Mouse (Mus musculus) megakaryocyte-erythroid progenitor cell, adult 5-6 weeks (primary cell): Measurements from ENCODE around the gene Nsfl1c. TPM values are rescaled to one million over a fixed set of nuclear protein-coding genes. Genes with fewer than 3 reads are reported as not detected.
"Not testable (repeated sequence)": the region's sequence is repeated elsewhere in the genome, so short reads cannot be mapped to it uniquely, and the experiment has no call there.

Experiments used
- ATAC-seq: replicated peaks from 2 replicates; pipeline ENCODE4 v1.8.0; 2016; ENCODE audit warnings: mild to moderate bottlenecking, inconsistent platforms; ENCODE audit not compliant: severe bottlenecking, poor library complexity, low FRiP score, low TSS enrichment
- total RNA-seq, 2 experiments: library from RNA; stranded (forward) in 1 of 2; stranded (reverse) in 1 of 2; fragments of 200-1000, 215-1000 nt in 1 of 2; fragments of >200 nt in 1 of 2; fragmentation: Nextera tagmentation in 1 of 2; gene quantifications; 2 replicates each; pipeline ENCODE4 v1.2.3; 2014 to 2017

Nsfl1c gene
- total RNA-seq (2014; fragmentation: Nextera tagmentation) (92.8 and 115 TPM in 2 replicates), total RNA-seq (2017) (149 and 154 TPM in 2 replicates)

DNA sequence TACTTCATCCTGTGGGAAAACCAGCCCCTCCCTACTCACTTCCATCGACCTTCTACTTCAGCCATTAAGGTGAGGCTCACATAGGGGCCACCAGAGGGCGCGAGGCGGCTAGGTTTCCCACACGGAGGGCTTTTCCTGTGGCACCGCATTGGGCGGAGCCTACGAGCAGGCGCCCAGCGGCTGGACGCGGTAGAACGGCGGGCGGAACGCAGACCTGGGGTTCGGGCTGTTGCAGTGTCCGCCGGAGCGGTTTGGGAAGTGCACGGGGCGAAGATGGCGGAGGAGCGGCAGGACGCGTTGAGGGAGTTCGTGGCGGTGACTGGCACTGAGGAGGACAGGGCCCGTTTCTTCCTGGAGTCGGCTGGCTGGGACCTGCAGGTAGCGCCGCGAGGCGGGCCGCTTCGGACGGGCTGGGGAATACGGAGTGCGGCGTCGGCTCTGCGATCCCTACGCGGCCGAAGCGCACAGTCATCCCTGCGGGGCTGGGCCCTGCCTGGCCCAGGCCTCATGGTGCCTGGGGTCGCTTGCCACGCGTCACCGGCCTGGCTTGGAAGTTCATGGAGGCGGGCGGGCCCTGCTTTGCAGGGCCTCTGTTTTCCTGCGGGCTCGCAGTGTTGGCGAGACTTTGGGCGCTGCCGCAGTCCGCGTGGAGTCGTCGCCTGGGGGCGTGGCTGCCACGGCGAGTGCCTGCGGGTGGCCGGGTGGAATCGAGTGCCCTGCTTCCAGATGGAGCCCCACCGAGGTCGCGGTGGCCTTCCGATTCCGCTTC is at the start of gene Nsfl1c:
TSS of gene Nsfl1c (plus strand) at position 148 of the 769 bp plus-strand sequence.
- ATAC-seq = peak; percentile 97

DNA sequence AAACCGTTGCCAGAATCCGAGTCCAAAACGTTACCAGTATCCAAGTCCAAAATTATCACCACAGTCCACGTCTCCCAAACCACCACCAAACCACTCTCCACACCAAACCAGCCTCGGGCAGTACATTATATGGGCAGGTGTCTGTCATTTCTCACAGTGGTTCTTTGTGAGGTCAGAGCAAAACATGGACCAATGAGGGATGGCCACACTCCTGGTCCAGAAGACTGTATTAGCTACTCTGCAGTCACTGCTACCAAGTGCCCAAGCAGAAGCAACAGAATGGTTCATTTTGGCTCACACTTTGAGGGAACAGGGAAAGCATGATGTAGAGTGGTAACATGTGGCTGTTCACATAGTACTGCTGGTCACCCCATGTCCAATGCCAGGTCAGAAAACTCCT is 17.9 kb upstream of the Nsfl1c start, which contains the start of gene 4921509C19Rik:
TSS of gene 4921509C19Rik (minus strand) at position 101 of the 400 bp plus-strand sequence.
- not testable (repeated sequence) for ATAC-seq

DNA sequence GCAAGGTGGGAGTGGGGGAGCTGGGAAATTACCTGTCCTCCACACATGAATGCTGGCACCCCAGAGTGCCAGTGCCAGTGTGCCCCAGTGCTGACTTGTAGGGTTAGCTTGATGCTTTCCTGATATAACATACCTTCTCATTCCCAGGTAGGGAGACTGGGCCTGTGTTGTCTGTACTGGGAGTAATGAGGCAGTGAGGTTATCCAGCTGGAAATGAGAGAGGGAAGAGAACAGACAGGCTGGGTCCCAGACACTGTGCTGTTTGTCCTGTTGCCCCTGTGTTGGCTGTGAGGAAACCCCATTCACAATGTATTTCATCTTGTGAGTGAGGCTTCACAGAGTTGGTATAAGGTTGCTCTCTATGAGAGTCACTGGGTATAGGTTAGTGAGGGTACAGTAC is 7.5 kb upstream of the Nsfl1c start:
- ATAC-seq = no peak

- ATAC-seq = no peak
These were observed 4.4 kb downstream of the Nsfl1c start for GRCm38 (mm10) chr2:151498358-151498757.

GRCm38 (mm10) chr2:151500442-151501007 is 6.5 kb downstream of the Nsfl1c start:
- ATAC-seq = peak; percentile 90

GRCm38 (mm10) chr2:151504226-151504625 is 10.2 kb downstream of the Nsfl1c start:
- no peak for ATAC-seq

DNA sequence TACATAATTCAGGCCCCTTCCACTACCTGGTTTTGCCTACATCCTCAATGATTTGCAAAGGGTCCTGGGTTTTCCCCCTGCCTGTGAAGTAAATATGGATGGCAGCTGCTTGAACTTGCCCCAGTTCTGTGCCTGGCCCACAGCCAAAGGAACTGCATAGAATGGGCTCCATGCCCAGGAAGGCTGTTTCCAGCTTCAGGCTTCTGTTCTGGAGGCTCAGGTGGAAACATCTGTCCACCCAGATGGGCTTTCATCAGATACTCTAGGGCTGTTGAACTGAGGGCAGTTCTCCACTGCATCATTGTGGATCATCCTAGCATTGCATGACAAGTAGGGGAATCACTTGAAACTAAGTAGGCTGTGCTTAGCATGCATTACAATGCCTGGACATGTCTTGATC is 18.2 kb downstream of the Nsfl1c start:
- ATAC-seq = peak; percentile 88

DNA sequence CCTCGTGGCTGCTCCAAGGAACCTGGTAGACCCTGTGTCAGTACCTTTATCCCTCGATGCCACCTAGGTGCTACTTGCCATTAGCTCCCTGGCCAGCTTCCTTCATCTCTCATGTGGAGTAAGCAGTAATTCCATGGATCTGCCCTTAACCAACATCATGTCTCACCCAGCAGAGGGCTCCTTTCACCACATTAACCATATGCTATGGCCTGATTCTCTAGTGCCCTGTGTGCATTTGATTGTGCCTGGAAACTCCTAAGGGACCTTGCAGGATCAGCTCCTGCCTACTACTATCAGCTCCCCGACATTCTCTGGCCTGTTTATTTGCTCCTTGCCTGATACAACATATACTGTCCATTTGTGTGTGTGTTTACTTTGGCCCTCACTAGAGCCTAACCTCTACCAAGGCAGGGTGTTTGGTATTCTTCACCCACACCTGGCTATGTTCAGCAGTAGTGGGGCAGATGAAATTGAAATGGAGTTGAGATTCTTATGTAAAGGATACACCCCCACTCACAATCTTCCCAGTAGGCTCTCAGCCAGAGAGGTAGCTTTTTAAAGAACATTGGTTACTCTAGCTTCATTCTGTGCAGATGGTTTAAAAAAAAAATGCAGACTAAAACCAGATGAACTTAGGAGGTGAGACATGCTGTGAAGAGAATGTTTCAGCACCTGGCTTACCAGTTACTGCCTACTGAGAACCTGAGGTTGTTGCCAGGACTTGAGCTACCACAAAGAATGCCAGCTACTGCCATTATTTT is 19.7 kb downstream of the Nsfl1c start:
- no peak for ATAC-seq

GRCm38 (mm10) chr2:151519000-151519399 is 25.0 kb downstream of the Nsfl1c start:
- no peak for ATAC-seq

- ATAC-seq = peak; percentile 77
These were observed 30.5 kb downstream of the Nsfl1c start for GRCm38 (mm10) chr2:151524324-151525041.

GRCm38 (mm10) chr2:151525520-151525919 is 31.5 kb downstream of the Nsfl1c start:
- no peak for ATAC-seq

DNA sequence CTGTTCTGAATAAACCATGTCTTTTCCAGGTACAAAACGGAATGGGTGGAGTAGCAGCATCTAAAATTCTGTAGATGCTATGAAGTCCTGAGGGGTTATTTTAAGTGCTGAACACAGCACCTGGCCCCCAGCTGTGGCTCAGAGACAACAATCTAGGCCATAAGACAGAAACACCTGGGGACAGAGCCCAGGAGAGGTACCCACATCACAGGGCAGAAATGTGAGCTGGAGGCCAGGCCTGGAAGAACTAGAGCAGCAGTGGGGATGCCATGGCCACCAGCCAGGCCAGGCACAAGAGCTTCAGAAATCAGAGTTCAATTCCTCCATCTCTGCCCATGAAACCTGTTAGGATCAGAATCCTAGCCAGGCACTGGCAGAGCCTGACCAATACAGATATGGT is 34.1 kb downstream of the Nsfl1c start:
- ATAC-seq = no peak

- ATAC-seq = no peak
These were observed 35.2 kb downstream of the Nsfl1c start for GRCm38 (mm10) chr2:151529169-151529568.

- ATAC-seq = peak; percentile 88
These were observed 36.6 kb downstream of the Nsfl1c start for GRCm38 (mm10) chr2:151530378-151531230.

DNA sequence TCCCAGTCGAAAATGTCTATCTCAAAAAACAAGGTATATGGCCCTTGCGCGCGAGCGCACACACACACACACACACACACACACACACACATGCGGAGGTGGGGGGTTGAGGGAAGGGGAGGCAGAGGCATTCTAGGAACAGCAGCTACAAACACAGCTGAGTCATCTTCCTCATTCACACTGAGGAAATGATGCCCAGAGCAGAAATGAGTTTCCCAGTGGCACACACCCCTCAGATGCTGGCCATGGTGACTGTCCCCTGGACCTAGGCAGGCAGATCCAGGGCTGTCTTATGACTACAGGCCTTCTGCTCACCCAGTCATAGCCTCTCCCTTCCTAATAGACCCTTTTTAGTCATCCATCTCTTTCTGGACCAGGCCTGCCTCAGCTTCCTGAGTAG is 39.6 kb downstream of the Nsfl1c start:
- ATAC-seq = no peak

DNA sequence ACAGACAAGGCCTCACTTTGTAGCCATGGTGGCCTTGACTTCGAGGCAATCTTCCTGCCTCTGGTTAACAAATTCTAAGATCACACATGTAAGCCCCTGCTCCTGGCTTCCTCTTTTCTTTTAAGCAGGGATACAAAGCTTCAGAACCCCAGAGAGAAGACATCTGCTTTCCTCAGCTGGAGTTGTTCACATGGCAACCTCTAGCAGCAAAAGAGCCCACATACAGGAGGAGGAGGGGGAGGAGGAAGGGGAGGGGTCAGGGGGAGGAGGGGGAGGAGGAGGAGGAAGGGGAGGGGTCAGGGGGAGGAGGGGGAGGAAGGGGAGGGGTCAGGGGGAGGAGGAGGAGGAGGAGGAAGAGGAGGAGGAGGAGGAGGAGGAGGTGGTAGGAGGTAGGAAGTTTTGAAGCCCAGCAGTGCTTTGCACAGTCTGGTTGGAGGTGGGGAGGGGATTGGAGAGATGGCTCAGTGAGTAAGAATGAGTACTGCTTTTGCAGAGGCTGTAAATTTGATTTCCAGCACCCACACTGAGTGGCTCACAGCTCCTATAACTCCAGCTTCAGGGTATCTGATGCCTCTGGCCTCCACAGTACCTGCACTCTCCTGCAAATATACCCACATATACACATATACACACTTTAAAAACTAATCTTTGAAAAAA is 42.1 kb downstream of the Nsfl1c start:
- ATAC-seq = no peak

DNA sequence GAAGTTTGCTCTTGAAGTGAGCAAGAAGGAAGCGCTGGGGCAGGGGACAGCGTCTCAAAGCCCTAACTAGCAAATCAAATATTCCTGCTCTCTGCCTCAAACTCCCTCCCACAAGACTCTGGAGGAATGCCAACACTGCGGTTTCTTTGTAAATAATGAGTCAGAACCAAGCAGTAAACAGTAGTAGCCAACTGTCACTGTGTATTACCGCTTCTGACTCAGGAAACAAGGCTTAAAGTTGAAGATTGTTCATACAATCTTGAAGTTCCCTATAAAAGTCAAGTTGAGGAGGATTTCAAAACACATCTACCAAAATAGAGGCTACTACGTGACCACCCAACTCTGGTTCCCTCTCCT is 42.6 kb downstream of the Nsfl1c start:
- ATAC-seq = peak; percentile 40; the same call in 1 of the 2 replicates

- ATAC-seq = no peak
These were observed 44.7 kb downstream of the Nsfl1c start for GRCm38 (mm10) chr2:151538646-151539045.
